Mouse (Mus musculus): ENCODE data around the gene Psmb11. TPM values are rescaled to one million over a fixed set of nuclear protein-coding genes. Genes with fewer than 3 reads are reported as not detected.

Gene Psmb11
- polyA plus RNA-seq, 1 experiment from 2014 or later = not detected

DNA sequence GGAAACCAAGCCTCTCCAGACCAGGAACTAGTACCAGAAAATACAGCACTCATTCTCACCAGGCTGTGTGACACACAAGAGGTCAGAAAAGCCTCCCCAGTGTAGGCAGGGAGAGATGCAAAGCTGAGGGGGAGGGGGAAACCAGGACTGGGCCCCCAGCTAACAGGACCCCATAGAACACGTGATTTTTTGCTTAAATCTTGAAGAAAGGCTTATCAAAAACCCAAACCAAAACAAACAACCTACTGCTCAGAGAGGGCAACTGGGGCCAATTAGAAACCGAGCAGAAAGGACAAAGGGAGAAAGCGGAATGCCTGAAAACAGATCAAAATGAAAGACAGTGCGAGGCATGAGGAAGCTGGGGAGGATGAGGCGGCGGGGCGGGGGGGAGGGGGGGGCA is 31.6 kb downstream of the Psmb11 start:
- Histone ChIP-seq H3K4me1 (ENCODE audit: control insufficient read depth, low read depth, low read length) (peaks cover 23% of the 10 kb centered on the region), H3K27ac (ENCODE audit: low read length) (no peak overlapping the region; the same call in 1 of the 2 replicates), H3K4me2 (ENCODE audit: low read depth, low read length) (peak overlapping the region; percentile 71), H3K36me3 (ENCODE audit: control insufficient read depth, insufficient read depth) (peaks cover 51% of the 10 kb centered on the region), H3K9me3 (replicated peaks; ENCODE audit: control insufficient read depth, low read length) (no peaks in the 10 kb centered on the region), H3K27me3 (ENCODE audit: control insufficient read depth, insufficient read depth, low read depth, low read length) (no peaks in the 10 kb centered on the region), H3K9ac (ENCODE audit: low read depth, low read length) (peak overlapping the region; percentile 77), H3K4me3 (ENCODE audit: low read depth, low read length) (peak overlapping the region; percentile 74)
- ATAC-seq (ENCODE audit: low read depth) = no peak
- 0% methylated on average over 7 of the region's 7 CpGs for WGBS (ENCODE audit: insufficient replicate concordance)

DNA sequence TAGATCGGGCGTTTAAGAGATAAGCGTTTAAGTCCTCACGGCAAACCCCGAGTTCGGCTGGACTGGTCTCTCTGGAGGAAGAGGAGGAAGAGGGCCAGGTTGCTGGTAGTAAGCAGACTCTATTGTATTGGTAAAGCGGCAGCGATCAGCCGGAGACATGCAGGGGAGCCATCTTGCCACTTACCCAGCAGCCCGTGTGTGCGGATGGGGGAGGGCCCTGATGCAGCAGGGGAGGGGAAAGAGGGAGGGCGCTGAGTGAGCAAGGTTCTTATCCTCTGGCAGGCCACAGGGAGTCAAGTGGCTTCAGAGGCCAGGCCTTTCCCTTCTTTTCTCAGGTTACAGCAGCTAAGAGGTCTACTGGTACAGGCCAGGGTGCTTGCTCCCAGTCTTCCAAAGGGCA is 32.3 kb downstream of the Psmb11 start:
- H3K4me1 ChIP-seq (ENCODE audit: control insufficient read depth, low read depth, low read length) = peaks cover 23% of the 10 kb centered on the region
- no peaks in the 10 kb centered on the region for H3K9me3 ChIP-seq (replicated peaks; ENCODE audit: control insufficient read depth, low read length)
- no peaks in the 10 kb centered on the region for H3K27me3 ChIP-seq (ENCODE audit: control insufficient read depth, insufficient read depth, low read depth, low read length)
- H3K4me2 ChIP-seq (ENCODE audit: low read depth, low read length) = peak overlapping the region; percentile 71
- peaks cover 51% of the 10 kb centered on the region for H3K36me3 ChIP-seq (ENCODE audit: control insufficient read depth, insufficient read depth)
- H3K9ac ChIP-seq (ENCODE audit: low read depth, low read length) = peak overlapping the region; percentile 77
- WGBS (ENCODE audit: insufficient replicate concordance) = 1% methylated on average over 12 of the region's 12 CpGs
- H3K4me3 ChIP-seq (ENCODE audit: low read depth, low read length) = peak overlapping the region; percentile 74
- ATAC-seq (ENCODE audit: low read depth) = peak; percentile 90
- peak overlapping the region; percentile 63 for H3K27ac ChIP-seq (ENCODE audit: low read length)

DNA sequence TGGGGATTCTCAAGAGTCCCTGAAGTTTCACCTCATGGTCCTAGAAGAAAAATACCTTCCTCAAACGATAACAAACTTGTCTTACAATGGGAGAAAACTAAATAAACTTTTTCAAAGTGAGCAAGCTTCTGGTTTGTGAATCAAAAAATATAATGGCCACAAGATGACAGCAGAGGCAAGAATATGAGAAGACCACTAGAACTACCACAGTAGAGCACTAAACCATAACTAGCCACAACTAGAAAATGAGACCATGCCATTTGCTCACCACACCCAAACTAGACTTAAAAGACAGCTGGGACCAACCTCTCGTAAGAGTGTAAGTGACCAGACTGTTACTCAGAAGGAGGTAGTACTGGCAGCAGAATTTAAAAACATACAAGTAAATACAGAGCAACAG is 38.8 kb downstream of the Psmb11 start:
- Histone ChIP-seq H3K36me3 (ENCODE audit: control insufficient read depth, insufficient read depth) (peaks cover 75% of the 10 kb centered on the region), H3K4me3 (ENCODE audit: low read depth, low read length) (no peak overlapping the region), H3K27me3 (ENCODE audit: control insufficient read depth, insufficient read depth, low read depth, low read length) (no peaks in the 10 kb centered on the region), H3K4me2 (ENCODE audit: low read depth, low read length) (no peak overlapping the region), H3K4me1 (ENCODE audit: control insufficient read depth, low read depth, low read length) (no peaks in the 10 kb centered on the region), H3K9ac (ENCODE audit: low read depth, low read length) (no peak overlapping the region), H3K27ac (ENCODE audit: low read length) (no peak overlapping the region), H3K9me3 (replicated peaks; ENCODE audit: control insufficient read depth, low read length) (no peaks in the 10 kb centered on the region)
- WGBS (ENCODE audit: insufficient replicate concordance) = 81% methylated on average over 2 of the region's 2 CpGs
- ATAC-seq (ENCODE audit: low read depth) = no peak

DNA sequence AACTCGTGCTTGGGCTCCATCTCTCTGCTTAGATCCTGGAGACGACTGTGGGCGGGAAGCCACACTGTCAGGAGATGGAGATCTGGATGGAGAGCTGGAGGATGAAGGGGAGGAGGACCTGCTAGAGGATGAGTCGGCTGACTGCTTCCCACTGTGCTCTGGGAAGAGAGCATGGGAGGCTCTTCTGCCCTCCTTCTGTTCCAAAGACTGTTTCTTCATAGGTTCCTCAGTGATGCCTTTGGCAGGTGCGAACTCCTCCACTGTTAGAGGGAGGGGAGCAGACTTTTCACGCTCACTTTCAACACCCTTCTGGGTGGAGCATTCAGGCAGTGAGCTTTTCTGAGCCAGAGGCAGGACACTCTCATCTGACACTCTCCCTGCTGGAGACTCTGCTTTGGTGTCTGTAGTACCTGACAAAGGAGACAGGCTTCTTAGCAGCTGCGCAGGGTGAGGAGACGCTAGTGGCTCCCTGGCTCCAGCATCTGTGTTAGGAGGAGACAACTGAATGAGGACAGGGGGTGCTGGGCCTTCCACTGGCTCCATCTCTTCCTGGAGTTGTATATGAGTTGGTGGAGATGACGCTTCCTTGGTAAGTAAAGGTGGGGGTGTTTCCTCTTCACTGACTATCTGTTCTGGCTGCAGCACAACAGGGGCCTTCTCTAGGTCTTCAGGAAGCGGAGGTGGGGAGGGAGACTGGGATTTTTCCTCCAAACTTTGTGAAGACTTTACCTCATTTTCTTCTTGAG is 43.4 kb downstream of the Psmb11 start:
- H3K4me1 ChIP-seq (ENCODE audit: control insufficient read depth, low read depth, low read length) = no peaks in the 10 kb centered on the region
- no peak for ATAC-seq (ENCODE audit: low read depth)
- H3K27me3 ChIP-seq (ENCODE audit: control insufficient read depth, insufficient read depth, low read depth, low read length) = no peaks in the 10 kb centered on the region
- no peaks in the 10 kb centered on the region for H3K9me3 ChIP-seq (replicated peaks; ENCODE audit: control insufficient read depth, low read length)
- 82% methylated on average over 10 of the region's 10 CpGs for WGBS (ENCODE audit: insufficient replicate concordance)
- no peak overlapping the region for H3K27ac ChIP-seq (ENCODE audit: low read length)
- no peak overlapping the region for H3K4me3 ChIP-seq (ENCODE audit: low read depth, low read length)
- no peak overlapping the region for H3K4me2 ChIP-seq (ENCODE audit: low read depth, low read length)
- H3K36me3 ChIP-seq (ENCODE audit: control insufficient read depth, insufficient read depth) = peaks cover 72% of the 10 kb centered on the region
- H3K9ac ChIP-seq (ENCODE audit: low read depth, low read length) = no peak overlapping the region

DNA sequence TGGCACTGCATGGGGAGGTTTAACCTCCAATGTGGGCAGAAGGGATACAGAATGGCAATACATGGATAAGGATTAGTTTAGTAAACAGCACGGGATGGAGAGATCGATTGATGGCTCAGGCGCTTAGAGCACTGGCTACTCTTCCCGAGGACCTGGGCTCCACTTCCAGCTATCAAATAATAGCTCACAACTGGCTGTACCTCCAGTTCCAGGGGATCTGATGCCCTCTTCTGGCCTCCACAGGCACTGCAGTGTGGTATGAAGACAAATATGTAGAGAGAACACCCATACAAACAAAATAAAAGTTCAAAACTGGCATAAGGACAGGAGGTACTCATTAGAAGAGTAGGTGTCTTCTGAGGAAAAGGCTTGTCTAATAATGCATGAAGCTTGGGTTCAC is 48.1 kb downstream of the Psmb11 start:
- Histone ChIP-seq H3K4me2 (ENCODE audit: low read depth, low read length) (no peak overlapping the region), H3K9ac (ENCODE audit: low read depth, low read length) (no peak overlapping the region), H3K4me3 (ENCODE audit: low read depth, low read length) (no peak overlapping the region), H3K27me3 (ENCODE audit: control insufficient read depth, insufficient read depth, low read depth, low read length) (no peaks in the 10 kb centered on the region), H3K36me3 (ENCODE audit: control insufficient read depth, insufficient read depth) (peaks cover 42% of the 10 kb centered on the region), H3K9me3 (replicated peaks; ENCODE audit: control insufficient read depth, low read length) (no peaks in the 10 kb centered on the region), H3K4me1 (ENCODE audit: control insufficient read depth, low read depth, low read length) (no peaks in the 10 kb centered on the region), H3K27ac (ENCODE audit: low read length) (no peak overlapping the region)
- ATAC-seq (ENCODE audit: low read depth) = 0 out of 2 replicates have a peak, but pooled peaks have one; percentile 35
- 54% methylated on average over 4 of the region's 4 CpGs for WGBS (ENCODE audit: insufficient replicate concordance)

DNA sequence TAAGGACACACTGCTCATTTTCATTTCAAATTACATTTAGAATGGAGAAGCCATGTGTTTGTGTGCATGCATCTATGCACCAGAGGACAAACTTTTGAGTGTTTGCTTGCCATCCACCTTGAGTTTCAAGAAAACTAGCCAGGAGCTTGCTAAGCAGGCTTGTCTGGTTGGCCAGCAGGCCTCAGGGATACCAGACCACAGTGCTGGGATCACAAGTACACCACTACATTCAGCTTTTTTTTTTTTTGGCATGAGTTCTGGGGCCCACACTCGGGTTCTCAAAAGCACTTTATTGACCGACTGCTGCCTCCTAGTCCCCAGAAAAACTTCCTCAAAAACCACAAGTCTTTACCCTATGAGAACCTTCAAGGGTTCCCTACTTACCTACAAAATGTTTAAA is 53.1 kb downstream of the Psmb11 start:
- no peaks in the 10 kb centered on the region for H3K9me3 ChIP-seq (replicated peaks; ENCODE audit: control insufficient read depth, low read length)
- no peaks in the 10 kb centered on the region; the same call in 1 of the 2 replicates for H3K4me1 ChIP-seq (ENCODE audit: control insufficient read depth, low read depth, low read length)
- H3K4me3 ChIP-seq (ENCODE audit: low read depth, low read length) = no peak overlapping the region
- no peak overlapping the region for H3K4me2 ChIP-seq (ENCODE audit: low read depth, low read length)
- WGBS (ENCODE audit: insufficient replicate concordance) = 47% methylated on average over 2 of the region's 2 CpGs
- H3K9ac ChIP-seq (ENCODE audit: low read depth, low read length) = no peak overlapping the region
- no peaks in the 10 kb centered on the region for H3K27me3 ChIP-seq (ENCODE audit: control insufficient read depth, insufficient read depth, low read depth, low read length)
- peaks cover 35% of the 10 kb centered on the region for H3K36me3 ChIP-seq (ENCODE audit: control insufficient read depth, insufficient read depth)
- ATAC-seq (ENCODE audit: low read depth) = no peak
- no peak overlapping the region for H3K27ac ChIP-seq (ENCODE audit: low read length)

DNA sequence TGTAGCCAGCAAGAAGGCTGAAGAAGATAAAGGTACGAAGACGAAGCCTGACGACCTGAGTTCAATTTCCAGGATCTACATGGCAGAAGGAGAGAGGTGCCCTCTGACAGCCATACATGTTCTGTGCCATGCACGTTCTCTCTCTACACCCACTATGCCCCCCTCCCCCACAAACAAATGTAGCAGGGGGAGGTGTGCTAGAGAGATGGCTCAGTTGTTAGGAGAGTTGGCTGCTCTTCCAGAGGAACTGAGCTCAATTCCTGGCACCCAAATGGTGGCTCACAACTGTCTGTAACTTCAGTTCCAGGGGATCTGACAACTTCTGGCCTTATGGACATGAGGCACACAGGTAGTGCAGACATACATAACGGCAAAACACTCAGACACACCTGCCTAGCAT is 55.1 kb downstream of the Psmb11 start:
- no peak overlapping the region for H3K27ac ChIP-seq (ENCODE audit: low read length)
- 80% methylated on average over 5 of the region's 5 CpGs for WGBS (ENCODE audit: insufficient replicate concordance)
- peaks cover 34% of the 10 kb centered on the region for H3K36me3 ChIP-seq (ENCODE audit: control insufficient read depth, insufficient read depth)
- H3K4me2 ChIP-seq (ENCODE audit: low read depth, low read length) = no peak overlapping the region
- no peaks in the 10 kb centered on the region for H3K27me3 ChIP-seq (ENCODE audit: control insufficient read depth, insufficient read depth, low read depth, low read length)
- H3K9ac ChIP-seq (ENCODE audit: low read depth, low read length) = no peak overlapping the region
- ATAC-seq (ENCODE audit: low read depth) = no peak
- H3K9me3 ChIP-seq (replicated peaks; ENCODE audit: control insufficient read depth, low read length) = no peaks in the 10 kb centered on the region
- H3K4me3 ChIP-seq (ENCODE audit: low read depth, low read length) = no peak overlapping the region
- H3K4me1 ChIP-seq (ENCODE audit: control insufficient read depth, low read depth, low read length) = no peaks in the 10 kb centered on the region; the same call in 1 of the 2 replicates

- ATAC-seq (ENCODE audit: low read depth) = peak; percentile 88
- WGBS (ENCODE audit: insufficient replicate concordance) = 79% methylated on average over 16 of the region's 16 CpGs
- Histone ChIP-seq H3K9me3 (replicated peaks; ENCODE audit: control insufficient read depth, low read length) (no peaks in the 10 kb centered on the region), H3K36me3 (ENCODE audit: control insufficient read depth, insufficient read depth) (peaks cover 33% of the 10 kb centered on the region), H3K4me2 (ENCODE audit: low read depth, low read length) (peak overlapping the region; percentile 13; the same call in 1 of the 2 replicates), H3K9ac (ENCODE audit: low read depth, low read length) (no peak overlapping the region), H3K4me1 (ENCODE audit: control insufficient read depth, low read depth, low read length) (peaks cover 8% of the 10 kb centered on the region), H3K4me3 (ENCODE audit: low read depth, low read length) (no peak overlapping the region), H3K27me3 (ENCODE audit: control insufficient read depth, insufficient read depth, low read depth, low read length) (no peaks in the 10 kb centered on the region), H3K27ac (ENCODE audit: low read length) (no peak overlapping the region)
Observed at GRCm38 (mm10) chr14:54678657-54679304, 57.5 kb downstream of the Psmb11 start.
